Mouse (Mus musculus): Measurements from ENCODE around the gene Gm14124. TPM values are rescaled to one million over a fixed set of nuclear protein-coding genes. Genes with fewer than 3 reads are reported as not detected.

Gm14124 gene
- polyA plus RNA-seq, 1 experiment from 2014 or later = 0.05 TPM

DNA sequence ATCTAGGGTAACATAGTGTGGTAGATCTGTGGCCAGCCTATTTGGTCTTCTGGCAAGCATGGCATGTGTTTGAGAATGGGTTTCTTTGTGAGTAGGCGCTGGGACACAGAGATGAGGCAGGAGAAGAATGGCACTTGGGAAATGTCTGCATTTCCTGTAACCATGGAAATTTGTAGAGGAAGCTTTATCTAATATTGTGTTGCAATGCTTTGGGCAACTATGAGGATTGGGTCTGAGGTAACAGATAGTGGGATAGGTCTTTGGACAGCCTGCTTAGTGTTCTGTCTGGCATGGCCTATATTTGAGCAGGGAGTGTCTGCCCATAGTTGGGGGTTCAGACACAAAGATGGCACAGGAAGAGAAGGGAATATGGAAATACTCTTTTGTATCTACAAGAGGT is 61.7 kb downstream of the Gm14124 start:
- Histone ChIP-seq H3K9me3 (peaks cover 27% of the 10 kb centered on the region), H3K27me3 (no peaks in the 10 kb centered on the region), H3K9ac (no peak overlapping the region), H3K36me3 (peaks cover 53% of the 10 kb centered on the region), H3K27ac (no peak overlapping the region), H3K4me1 (no peaks in the 10 kb centered on the region), H3K4me3 (no peak overlapping the region), H3K4me2 (no peak overlapping the region)
- ATAC-seq (ENCODE audit: insufficient number of reproducible peaks, low FRiP score, low TSS enrichment, low read depth) = no peak
- WGBS = 94% methylated on average over 1 of the region's 1 CpGs

Other genes starting within 250 kb of the Gm14124 start
- 8.3 and 9.3 TPM in 2 replicates for gene Zfp120, start 120.8 kb upstream of the Gm14124 start, polyA plus RNA-seq (2015; fragmentation: Nextera tagmentation; extraction: Ambion mirVana)
- gene Gm10770, start 77.8 kb upstream of the Gm14124 start, polyA plus RNA-seq (2015; fragmentation: Nextera tagmentation; extraction: Ambion mirVana) = not detected in 2 replicates
- gene Gm14139, start 75.8 kb upstream of the Gm14124 start, polyA plus RNA-seq (2015; fragmentation: Nextera tagmentation; extraction: Ambion mirVana) = not detected in 2 replicates
- gene Zfp937, start 39.4 kb upstream of the Gm14124 start, polyA plus RNA-seq (2015; fragmentation: Nextera tagmentation; extraction: Ambion mirVana) = 9.0 TPM in 2 replicates
- gene Gm21994, start 1.9 kb upstream of the Gm14124 start, polyA plus RNA-seq (2015; fragmentation: Nextera tagmentation; extraction: Ambion mirVana) = 5.3 and 5.8 TPM in 2 replicates
- gene Gm10130, start 66.2 kb downstream of the Gm14124 start, polyA plus RNA-seq (2015; fragmentation: Nextera tagmentation; extraction: Ambion mirVana) = 3.6 and 4.6 TPM in 2 replicates
- 7.1 and 8.2 TPM in 2 replicates for gene 3300002I08Rik, start 105.2 kb downstream of the Gm14124 start, polyA plus RNA-seq (2015; fragmentation: Nextera tagmentation; extraction: Ambion mirVana)
- 7.0 and 7.8 TPM in 2 replicates for gene Zfp442, start 194.0 kb downstream of the Gm14124 start, polyA plus RNA-seq (2015; fragmentation: Nextera tagmentation; extraction: Ambion mirVana)
- 0.09 TPM in 1 of 2 replicates, not detected in the other for gene Zfp345, start 227.6 kb downstream of the Gm14124 start, polyA plus RNA-seq (2015; fragmentation: Nextera tagmentation; extraction: Ambion mirVana)